Mouse (Mus musculus) right cerebral cortex, postnatal 10 days (tissue): ENCODE data around the gene Lef1.

ENCODE experiments used
- DNase-seq, 2 experiments: peaks; one replicate each; pipeline ENCODE4 v3.0.0; 2021; ENCODE audit warnings: low spot score in 2 of 2

Gene Lef1

GRCm38 (mm10) chr3:131190239-131190638 is 80.0 kb downstream of the Lef1 start:
- DNase-seq = no peak

GRCm38 (mm10) chr3:131190671-131191367 is 80.5 kb downstream of the Lef1 start:
- DNase-seq = no peak

GRCm38 (mm10) chr3:131191454-131191853 is 81.2 kb downstream of the Lef1 start:
- no peak for DNase-seq

DNA sequence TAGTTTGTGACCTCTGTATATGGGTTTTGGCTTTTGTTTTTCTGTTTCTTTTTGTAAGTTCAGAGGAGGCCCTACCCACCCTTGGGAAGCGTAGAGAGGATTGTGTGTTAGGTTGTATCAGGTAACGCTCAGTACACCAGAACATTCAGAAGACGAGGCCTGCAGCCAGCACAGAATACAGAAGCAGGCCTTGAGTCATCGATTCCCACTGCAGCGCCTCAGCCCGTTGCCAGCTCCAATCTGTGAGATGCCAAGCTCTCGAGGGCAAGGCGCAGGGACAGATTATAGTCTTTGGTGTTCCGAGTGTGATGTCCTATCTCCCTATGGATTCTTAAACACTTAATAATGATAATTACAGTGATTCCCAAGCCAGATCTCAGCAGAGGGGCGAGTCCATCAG is 85.8 kb downstream of the Lef1 start:
- no peak for DNase-seq

DNA sequence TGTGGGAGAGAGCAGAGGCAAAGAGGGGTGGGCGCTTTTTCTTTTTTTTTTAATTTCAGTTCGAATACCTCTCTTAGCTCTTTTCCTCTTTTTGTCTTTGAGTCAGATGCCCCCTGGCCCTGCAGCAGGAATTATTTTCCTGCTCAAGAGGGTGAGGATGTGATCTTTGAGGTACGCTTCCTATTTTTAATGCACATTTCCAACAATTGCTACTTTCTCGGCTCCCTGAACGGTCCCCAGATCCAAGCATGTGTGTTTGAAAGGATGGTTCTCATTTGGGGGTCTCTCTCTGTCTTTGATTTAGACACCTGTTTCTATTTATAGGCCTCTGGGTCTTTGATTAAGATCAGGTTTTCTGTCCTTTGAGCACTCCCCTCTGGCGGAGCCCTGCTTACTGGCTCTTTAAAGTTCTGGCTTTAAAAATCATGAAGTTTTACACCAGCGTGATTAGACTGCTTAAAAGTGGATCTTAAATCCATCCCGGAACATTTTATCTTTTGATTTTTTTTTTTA is 86.3 kb downstream of the Lef1 start:
- no peak for DNase-seq

- DNase-seq = peak; percentile 41 to 59
Observed at GRCm38 (mm10) chr3:131198991-131199390, 88.7 kb downstream of the Lef1 start.

DNA sequence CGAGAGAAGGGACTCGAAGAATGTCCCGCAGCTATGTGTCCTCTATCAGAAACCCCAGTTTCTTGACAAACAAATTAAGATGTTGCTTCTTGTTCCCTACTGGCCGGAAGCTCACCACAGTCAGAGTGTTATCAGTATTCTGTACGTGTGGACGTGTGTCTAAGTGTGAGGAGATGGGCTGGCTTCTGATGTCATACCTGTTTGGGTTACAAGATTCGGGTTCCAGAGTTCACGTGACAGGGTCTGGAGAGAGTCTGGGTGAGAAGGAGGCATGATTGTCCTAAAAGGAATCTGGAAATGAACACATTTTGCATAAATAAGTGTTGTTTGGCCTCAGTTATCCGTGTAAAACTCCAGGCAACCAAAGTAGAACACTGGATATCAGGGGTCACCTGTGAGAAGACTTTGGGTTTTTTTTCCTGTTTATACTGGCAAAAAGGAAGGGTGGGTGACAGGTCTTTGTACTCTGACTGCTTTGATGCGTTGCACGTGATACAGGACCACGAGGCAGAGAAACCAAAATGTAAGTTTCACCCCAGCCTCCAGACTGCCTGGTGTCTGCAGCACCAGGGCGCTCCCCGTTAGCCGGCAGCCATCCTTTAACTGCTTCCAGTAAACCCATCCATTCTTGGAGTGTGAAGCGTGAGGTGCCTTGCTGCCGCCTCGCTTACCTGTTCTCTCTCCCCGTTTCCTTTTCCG is 89.5 kb downstream of the Lef1 start:
- no peak for DNase-seq

DNA sequence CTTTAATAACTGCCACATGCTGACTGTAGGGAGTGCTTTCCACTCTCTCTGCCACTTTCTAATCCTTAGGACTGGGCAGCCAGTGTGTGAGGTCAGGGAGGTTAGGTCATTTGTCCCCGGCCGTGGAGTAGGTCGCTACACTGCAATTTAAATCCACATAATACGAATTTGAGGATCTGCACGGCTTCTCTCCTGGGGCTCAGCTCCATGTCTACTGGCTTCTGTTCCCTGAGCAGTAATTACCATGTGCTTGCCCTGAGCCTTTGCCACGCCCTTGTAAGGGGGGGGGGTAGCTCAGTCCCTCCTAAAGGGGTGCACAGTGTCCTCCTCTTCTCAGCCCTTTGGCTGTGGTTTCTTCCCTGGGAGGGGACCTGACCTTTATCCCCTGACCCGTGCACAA is 92.0 kb downstream of the Lef1 start:
- DNase-seq = no peak

DNA sequence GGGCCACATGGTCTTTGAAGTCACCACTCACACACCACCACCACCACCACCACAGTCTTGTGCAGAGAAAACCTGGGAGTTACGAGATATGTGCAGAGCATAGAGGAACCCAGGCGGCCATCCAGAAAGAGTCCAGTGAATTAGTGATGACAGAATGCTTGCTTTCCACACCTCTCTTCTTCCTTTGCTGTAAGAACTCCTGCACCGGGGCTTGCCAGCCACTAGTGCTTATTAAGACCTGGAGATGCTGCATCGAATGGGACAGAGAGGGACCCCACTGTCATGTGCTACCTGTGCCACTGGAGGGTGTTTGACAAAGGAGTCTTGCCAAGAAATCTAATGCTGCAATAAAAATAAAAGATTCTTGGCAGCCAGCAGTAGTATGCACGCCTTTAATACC is 97.6 kb downstream of the Lef1 start:
- DNase-seq = no peak

GRCm38 (mm10) chr3:131208265-131208891 is 98.1 kb downstream of the Lef1 start:
- no peak for DNase-seq

DNA sequence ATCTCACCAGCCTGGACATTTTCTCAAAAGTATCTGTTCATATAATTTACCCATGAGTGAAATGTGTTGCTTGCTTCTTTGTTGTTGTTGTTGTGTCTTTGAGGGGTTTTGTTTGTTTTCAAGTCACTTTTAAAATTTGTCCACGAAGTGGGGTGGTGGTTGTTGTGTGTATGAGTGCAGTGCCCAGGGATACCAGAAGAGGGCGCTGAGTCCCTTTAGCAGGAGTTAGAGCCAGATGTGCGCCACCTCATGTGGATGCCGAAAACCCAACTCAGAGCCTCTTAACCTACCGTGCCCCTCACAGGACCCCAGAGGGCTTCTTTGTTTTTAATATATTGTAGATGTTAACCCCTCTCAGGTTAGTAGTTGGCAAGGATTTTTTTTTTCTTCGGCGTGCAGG is 101.9 kb downstream of the Lef1 start:
- DNase-seq = no peak

GRCm38 (mm10) chr3:131214060-131214658 is 103.9 kb downstream of the Lef1 start:
- no peak for DNase-seq

- peak in 1 of 2 experiments; percentile 44 for DNase-seq
Observed at GRCm38 (mm10) chr3:131214841-131215240, 104.6 kb downstream of the Lef1 start.

DNA sequence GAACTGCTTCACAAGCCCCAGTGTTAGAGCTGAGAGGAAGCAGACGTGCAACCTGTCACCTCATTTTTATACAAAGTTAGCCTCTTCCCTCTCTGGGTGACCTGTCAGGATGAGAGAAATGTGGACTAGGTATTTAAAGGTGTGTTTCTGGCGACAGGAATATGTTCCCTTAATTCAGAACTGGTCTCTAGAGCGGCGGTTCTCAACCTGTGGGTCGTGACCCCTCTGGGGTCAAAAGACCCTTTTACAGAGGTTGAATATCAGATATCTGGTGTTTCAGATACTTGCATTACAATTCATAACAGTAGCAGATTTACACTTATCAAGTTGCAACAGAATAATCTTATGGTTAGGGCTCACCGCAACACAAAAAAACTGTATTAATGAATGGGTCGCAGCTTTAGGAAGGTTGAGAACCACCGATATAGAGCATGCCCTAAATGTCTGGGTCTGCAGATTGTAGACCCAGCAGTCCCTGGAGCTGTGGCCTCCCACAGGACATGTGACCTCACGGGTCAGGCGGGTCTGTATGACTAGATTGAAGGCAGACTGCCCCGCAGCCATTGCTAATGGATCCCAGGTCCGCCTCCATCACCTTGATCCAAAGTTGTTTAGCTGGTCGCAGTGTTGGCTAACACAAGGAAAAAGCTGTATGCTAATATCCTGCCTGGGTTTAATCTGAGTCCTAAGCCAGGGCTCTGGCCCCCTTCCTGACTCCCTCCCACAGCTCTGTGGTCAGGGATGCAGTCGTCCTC is 108.5 kb downstream of the Lef1 start:
- DNase-seq = no peak

DNA sequence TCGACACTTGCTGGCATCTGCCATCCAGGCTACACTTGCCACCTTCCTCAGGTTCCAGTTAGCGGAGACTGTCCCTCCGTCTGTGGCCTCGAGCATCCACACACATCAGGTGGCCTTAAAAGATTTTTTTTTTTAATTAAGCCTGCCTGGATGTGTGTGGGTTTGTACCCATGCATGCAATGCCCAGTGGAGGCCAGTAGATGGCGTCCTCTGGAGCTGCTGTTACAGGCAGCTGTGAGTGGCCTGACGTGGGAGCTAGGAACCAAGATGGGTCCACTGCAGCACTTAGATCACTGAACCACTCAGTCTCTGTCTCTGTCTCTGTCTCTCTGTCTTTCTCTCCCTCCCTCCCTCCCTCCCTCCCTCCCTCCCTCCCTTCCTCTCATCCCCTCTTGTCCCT is 117.8 kb downstream of the Lef1 start:
- DNase-seq = no peak

DNA sequence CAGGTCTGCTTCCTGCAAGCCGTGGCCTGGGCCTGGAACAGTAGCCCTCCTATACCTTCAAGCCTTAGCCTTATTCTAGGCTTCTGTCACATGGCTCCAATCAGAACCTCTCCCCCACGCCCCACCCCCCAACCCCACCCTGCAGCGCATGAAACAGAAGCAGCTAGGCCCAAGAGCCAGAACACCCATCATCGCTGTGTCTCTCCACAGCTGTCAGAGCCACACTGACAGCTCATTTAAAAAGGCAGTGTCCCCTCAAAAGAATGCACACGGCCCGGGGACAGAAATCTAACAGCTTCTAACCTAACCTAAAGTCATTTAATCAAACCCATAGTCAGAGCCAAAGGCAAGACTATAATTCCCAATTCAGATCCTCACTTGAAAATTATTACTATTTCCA is 126.8 kb downstream of the Lef1 start:
- no peak for DNase-seq

DNA sequence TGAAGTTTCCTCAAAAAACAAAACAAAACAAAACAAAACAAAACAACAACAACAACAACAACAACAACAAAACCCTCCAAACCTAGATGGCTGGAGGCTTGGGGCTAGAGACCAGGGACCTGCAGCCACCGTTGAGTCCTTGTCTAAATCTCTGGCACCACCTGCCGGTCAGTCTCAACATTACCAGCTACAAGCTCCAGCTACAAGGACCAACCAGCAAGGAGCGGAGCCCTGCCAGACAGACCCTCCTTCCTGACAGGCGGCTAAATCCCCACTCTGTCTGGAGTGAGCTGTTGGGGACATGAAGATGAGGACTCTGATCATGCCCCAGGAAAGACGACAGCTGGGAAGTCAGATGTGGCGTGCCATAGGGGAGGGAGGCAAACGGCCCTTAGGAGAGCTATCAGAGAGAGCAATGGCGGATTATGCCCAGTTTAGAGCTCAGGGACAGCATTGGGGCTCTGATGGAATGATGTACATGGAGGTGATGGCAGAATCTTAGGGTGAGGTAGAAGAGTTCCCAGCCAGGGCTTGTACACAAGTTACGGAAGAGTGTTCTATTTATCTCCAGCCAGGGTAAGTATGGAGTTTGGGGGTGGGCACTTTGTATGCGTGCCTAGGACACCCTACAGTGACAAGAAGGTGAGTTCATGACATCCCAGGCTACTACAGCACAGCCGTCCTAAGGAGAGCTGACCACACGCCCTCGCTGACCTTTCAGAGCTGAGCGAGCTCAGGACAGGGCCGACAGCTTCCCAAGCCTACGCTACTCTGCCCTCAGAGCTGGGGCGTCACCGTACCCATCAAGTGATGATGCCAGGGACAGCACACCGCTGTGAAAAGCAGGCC is 127.7 kb downstream of the Lef1 start:
- peak; percentile 83 to 88 for DNase-seq

GRCm38 (mm10) chr3:131245766-131246578 is 135.7 kb downstream of the Lef1 start:
- DNase-seq = peak; percentile 74 to 79

- DNase-seq = no peak
Observed at GRCm38 (mm10) chr3:131246579-131247046, 136.3 kb downstream of the Lef1 start.

DNA sequence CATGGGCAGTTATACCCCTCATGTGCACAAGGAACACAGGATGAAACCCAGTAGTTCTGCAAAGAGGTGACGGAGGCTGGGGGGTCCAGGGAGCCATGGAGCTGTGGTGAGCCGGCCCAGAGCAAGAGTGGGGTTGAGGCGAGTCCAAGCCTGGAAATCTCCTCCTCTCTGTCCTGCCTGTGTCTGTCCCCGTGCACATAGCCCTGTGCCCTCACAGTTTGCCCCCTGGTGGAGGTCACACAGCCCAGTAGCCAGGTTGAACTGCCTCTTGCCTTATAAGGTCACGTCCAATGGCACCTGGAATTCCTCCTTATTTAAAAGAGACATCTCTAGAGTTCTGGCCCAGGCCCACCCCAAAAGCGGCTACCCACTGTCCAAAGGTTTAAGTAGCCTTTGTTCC is 137.2 kb downstream of the Lef1 start:
- no peak for DNase-seq
